Mouse (Mus musculus) embryo, embryonic 9.5 days (tissue): ENCODE results near the gene Hpf1.

Experiments used
- DNase-seq: peaks from one replicate; pipeline ENCODE4 v3.0.0-alpha.2; 2017; ENCODE audit errors: extremely low spot score

Gene Hpf1

DNA sequence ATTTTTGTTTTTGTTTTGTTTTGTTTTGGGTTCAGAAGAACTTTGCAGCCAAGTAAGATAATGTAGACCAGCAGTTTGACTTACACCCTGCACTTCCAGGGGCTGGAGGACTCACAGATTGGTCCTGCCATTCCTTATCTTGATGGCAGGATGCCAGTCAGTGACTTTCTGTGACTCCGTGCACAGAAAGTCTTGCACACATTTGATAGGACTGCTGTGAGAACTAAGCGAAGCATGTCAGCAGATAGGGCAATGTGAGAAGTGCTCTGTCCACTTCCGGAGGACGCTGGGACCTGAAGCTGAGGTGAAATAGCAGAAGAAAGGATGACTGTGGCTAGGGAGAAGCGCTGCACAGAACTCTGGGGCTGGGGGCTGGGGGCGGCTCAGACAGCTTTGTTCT, 5.7 kb downstream of the Hpf1 start:
- DNase-seq, result no peak

DNA sequence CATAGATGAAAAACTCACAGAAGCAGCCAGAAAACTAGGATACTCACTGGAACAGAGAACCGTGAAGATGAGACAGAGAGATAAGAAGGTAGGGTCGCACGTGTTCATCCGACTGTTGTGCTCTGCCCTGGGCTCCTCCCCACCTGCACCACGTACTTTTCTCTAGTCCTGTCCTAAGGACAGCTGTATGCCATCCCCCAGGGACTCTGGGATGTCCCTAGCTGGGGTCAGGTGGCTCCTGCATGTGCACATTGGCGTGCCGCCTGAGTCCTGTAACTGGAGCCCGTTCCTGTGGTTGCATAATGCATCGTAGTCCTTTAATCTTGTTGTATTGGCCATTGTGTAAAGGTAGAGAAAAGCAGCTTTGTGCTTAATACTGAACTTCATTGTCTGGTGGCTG, 9.9 kb downstream of the Hpf1 start:
- no peak for DNase-seq

DNA sequence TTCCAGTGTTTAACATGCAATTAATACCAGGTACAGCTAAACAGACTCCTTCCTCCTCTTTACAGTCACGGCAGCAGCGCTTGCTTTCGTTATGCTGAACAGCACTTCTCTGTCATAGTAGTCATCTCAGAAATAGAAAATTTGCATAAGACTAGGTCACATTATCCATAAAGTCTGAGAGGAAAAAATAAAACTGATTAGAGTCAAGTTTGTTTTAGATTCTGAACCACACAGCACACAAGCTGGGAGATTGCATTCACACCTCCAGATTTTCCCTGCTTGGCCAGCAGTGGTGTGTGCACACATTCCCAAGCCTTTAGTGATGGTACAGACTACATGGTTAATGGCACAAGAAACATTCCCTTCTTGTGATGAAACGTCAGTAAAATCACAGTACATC, 21.9 kb downstream of the Hpf1 start:
- DNase-seq, result no peak

- DNase-seq, result no peak
These were observed 22.3 kb downstream of the Hpf1 start for GRCm38 (mm10) chr8:60912554-60912953.

GRCm38 (mm10) chr8:60919069-60919468, 28.9 kb downstream of the Hpf1 start:
- no peak for DNase-seq

DNA sequence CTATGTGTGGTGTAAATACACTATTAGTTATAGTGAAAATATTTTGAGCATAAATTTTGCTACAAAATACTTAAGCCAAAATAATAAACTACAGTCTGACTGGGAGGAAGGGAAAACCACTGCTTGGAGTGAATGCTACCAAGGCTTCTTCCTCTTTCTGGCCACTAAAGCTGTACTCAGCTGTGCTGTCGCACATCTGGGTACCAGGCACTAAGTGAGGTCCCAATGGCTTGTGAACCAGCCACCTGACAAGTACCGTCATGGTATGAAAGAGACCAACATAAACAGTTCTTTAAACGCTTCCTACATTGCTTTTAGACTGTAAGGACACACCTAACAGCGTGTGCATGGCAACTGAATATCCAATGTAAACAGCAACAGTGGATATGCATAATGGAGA, 30.0 kb downstream of the Hpf1 start:
- no peak for DNase-seq

- DNase-seq, result no peak
These were observed 43.4 kb downstream of the Hpf1 start for GRCm38 (mm10) chr8:60933617-60934016.

DNA sequence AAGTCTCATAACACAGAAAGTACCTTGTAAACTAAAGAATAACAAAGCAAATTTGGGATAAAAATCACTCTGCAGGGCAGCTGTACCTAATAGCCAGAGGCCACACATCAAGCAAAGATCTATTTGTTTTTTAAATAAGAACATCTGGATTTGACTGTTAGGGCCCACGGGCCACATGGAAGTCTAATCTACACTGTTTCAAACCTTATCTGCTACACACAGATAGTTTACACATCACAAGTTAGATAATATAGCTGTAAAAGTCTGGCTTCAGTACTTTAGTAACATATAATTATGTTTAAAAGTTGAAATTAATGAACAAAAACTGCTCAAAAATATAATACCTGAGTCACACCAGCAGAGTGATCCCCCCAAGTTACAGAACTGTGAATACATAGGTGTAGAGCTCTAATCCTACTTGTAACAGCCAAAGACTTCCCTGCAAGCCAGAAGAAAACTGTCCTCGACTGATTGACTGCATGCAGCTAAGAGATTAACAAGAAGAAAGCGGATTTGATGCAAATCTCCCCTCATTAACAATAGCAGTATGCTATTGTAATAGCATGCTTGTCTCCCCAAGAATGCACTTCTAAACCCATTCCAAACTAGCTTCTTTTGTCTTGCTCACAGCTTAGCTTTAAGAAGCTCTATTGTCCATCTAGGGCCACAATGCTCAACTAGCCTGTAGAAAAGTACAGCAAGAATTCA, 48.7 kb downstream of the Hpf1 start:
- no peak for DNase-seq

- DNase-seq, result no peak
These were observed 52.6 kb downstream of the Hpf1 start for GRCm38 (mm10) chr8:60942867-60943266.

GRCm38 (mm10) chr8:60947503-60947902, 57.3 kb downstream of the Hpf1 start:
- no peak for DNase-seq

- DNase-seq, result no peak
These were observed 59.6 kb downstream of the Hpf1 start for GRCm38 (mm10) chr8:60949859-60950258.

- DNase-seq, result no peak
These were observed 61.1 kb downstream of the Hpf1 start for GRCm38 (mm10) chr8:60951271-60951670.

DNA sequence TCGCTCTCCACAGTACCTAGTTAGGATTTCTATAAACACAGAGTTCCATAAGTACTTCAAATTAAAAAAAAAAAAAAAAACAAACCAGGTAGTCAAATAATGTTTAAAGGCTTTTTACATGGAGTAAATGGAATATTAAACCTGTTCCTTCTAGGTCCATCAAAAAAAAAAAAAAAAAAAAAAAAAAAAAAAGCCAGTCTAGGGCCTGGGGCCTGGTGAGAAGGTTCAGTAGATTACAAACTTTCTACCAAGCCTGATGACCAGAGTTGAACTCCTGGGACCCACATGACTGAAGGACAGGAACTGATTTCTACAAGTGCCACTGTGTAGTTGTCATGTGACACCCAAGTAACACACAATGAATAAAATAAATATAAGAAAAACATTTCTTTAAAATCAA, 61.5 kb downstream of the Hpf1 start:
- DNase-seq, result no peak

DNA sequence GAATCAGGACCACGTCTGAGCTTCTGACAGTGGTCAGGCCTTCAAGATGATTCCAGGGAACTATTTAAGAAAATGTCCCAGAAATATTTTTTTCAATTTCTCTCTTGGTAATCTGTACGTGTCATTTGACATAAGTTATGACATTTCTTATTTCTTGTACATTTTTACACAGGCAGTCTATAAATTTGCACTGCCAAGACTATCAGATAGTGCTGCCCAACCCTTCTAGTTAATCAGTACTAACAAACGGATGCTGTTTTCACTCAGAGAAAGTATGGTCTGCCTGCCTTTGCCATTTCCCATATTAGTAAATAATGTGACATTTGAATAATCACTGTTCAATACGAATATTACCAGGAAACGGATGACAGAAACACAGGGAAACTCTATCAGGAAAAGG, 62.6 kb downstream of the Hpf1 start:
- DNase-seq, result no peak

DNA sequence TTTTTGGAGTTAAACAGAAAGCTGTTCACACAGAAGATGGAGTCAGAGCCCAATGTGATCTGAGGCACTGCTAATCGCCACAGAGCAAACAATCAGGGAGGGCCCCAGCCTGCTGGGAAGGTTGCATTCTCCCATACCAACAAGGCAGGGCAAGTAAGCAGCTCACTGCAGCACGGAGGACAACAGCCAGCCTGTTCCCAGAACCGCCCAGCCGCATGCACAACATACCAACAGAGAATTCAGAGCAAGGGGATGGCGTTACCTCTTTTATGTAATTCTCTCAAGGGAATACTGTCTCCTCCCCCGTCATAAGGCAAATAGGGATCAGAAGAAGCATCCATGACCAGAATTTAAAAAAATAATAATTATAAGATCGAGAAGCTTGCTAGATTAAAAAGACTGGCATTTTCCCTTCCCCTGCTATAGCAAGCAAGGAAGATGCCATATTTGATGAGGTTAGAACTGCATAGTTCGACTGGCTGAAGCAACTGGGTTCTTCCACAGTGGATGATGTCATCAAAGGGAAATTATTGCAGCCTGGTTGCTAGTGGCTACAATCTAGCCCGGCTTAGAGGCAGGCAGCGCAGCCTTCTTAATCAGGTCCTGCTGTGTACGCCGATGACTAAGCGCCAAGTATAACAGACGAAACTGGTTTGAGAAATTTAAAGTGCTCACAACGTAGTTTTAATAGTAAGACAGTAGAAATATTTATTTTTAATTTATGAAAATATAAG, 64.2 kb downstream of the Hpf1 start:
- peak; percentile 79 for DNase-seq

DNA sequence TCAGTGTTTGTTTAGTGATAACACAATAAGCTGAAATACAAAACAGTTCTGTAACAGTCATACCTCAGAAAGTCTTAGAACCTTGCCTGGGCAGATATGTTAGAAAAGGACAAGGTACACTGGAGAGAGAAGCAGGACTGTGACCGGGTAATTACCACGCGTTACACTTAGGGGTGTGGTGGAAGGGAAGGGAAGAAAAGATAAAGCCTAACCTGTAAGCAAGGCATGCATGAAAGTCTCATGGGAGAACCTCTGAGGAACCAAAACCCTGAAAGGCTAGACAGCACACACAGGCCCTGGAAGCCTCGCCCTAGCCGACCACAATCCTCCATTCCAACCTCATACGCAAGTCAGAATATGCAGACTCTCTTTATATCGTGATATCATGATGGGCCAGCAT, 66.6 kb downstream of the Hpf1 start:
- no peak for DNase-seq
